Mouse (Mus musculus): Measurements from ENCODE around the gene Acadl.

- TF ChIP-seq POLR2A (IDR thresholded peaks at IDR 0.05; ENCODE audit: control insufficient read depth in 1 of 2, insufficient read depth in 1 of 2, low read depth in 1 of 2, low read length in 2 of 2, poor library complexity in 1 of 2): no peak
- TF ChIP-seq POLR2AphosphoS5 (IDR thresholded peaks at IDR 0.05; ENCODE audit: borderline replicate concordance, low read depth, low read length): no peak
- no peak for TF ChIP-seq MAZ (IDR thresholded peaks at IDR 0.05; ENCODE audit: low read depth, low read length)
- TF ChIP-seq GATA1 (IDR thresholded peaks at IDR 0.05; ENCODE audit: low read depth, low read length): no peak
Observed at GRCm38 (mm10) chr1:66861764-66862672, 1.1 kb downstream of the Acadl start.
